Mouse (Mus musculus): ENCODE measurements at regions not wholly inside any gene's neighbourhood (a gene's known extent, or its start where the extent isn't known, plus 50 kb on each side); places are given as distances from the start of the nearest gene placed in this dataset.

- Histone ChIP-seq H3K27ac (no peak overlapping the region), H3K4me3 (no peak overlapping the region), H3K27me3 (ENCODE audit: low read depth, poor library complexity, severe bottlenecking) (no peaks in the 10 kb centered on the region), H3K9me3 (replicated peaks) (no peaks in the 10 kb centered on the region), H3K4me1 (no peaks in the 10 kb centered on the region), H3K36me3 (no peaks in the 10 kb centered on the region)
- 73% methylated on average over 4 of the region's 4 CpGs for WGBS
- no peak for DNase-seq (ENCODE audit: low spot score)
Measured at GRCm38 (mm10) chr14:72130149-72130548, 361.5 kb downstream of the Gm9195 start.

GRCm38 (mm10) chr14:72121786-72122185 lies 369.9 kb downstream of the Gm9195 start:
- Histone ChIP-seq H3K4me3 (no peak overlapping the region), H3K27me3 (ENCODE audit: low read depth, poor library complexity, severe bottlenecking) (no peaks in the 10 kb centered on the region), H3K4me1 (no peaks in the 10 kb centered on the region), H3K9me3 (replicated peaks) (no peaks in the 10 kb centered on the region), H3K27ac (no peak overlapping the region), H3K36me3 (no peaks in the 10 kb centered on the region)
- WGBS: 93% methylated on average over 4 of the region's 4 CpGs
- no peak for DNase-seq (ENCODE audit: low spot score)

- 6% methylated on average over 1 of the region's 1 CpGs for WGBS
- Histone ChIP-seq H3K9me3 (replicated peaks) (no peaks in the 10 kb centered on the region), H3K4me3 (no peak overlapping the region), H3K4me1 (no peaks in the 10 kb centered on the region), H3K27ac (no peak overlapping the region), H3K27me3 (ENCODE audit: low read depth, poor library complexity, severe bottlenecking) (no peaks in the 10 kb centered on the region), H3K36me3 (no peaks in the 10 kb centered on the region)
- DNase-seq (ENCODE audit: low spot score): no peak
Measured at GRCm38 (mm10) chr14:72121006-72121405, 370.6 kb downstream of the Gm9195 start.

- Histone ChIP-seq H3K27me3 (ENCODE audit: low read depth, poor library complexity, severe bottlenecking) (no peaks in the 10 kb centered on the region), H3K4me1 (no peaks in the 10 kb centered on the region), H3K9me3 (replicated peaks) (no peaks in the 10 kb centered on the region), H3K4me3 (no peak overlapping the region), H3K36me3 (no peaks in the 10 kb centered on the region), H3K27ac (no peak overlapping the region)
- WGBS: 89% methylated on average over 4 of the region's 4 CpGs
- DNase-seq (ENCODE audit: low spot score): no peak
Measured at GRCm38 (mm10) chr14:72116842-72117241, 374.8 kb downstream of the Gm9195 start.

GRCm38 (mm10) chr14:72113377-72113993 lies 378.2 kb downstream of the Gm9195 start:
- WGBS: 87% methylated on average over 8 of the region's 8 CpGs
- Histone ChIP-seq H3K36me3 (no peaks in the 10 kb centered on the region), H3K4me1 (no peaks in the 10 kb centered on the region), H3K4me3 (no peak overlapping the region), H3K9me3 (replicated peaks) (no peaks in the 10 kb centered on the region), H3K27ac (no peak overlapping the region), H3K27me3 (ENCODE audit: low read depth, poor library complexity, severe bottlenecking) (no peaks in the 10 kb centered on the region)
- no peak for DNase-seq (ENCODE audit: low spot score)

- Histone ChIP-seq H3K4me3 (no peak overlapping the region), H3K4me1 (no peaks in the 10 kb centered on the region), H3K9me3 (replicated peaks) (no peaks in the 10 kb centered on the region), H3K27me3 (ENCODE audit: low read depth, poor library complexity, severe bottlenecking) (no peaks in the 10 kb centered on the region), H3K36me3 (no peaks in the 10 kb centered on the region), H3K27ac (no peak overlapping the region)
- no peak for DNase-seq (ENCODE audit: low spot score)
- 83% methylated on average over 2 of the region's 2 CpGs for WGBS
Measured at GRCm38 (mm10) chr14:72110689-72111088, 380.9 kb downstream of the Gm9195 start.

- Histone ChIP-seq H3K27me3 (ENCODE audit: low read depth, poor library complexity, severe bottlenecking) (no peaks in the 10 kb centered on the region), H3K9me3 (replicated peaks) (no peaks in the 10 kb centered on the region), H3K27ac (no peak overlapping the region), H3K4me3 (no peak overlapping the region), H3K4me1 (no peaks in the 10 kb centered on the region), H3K36me3 (no peaks in the 10 kb centered on the region)
- no peak for DNase-seq (ENCODE audit: low spot score)
- 90% methylated on average over 2 of the region's 2 CpGs for WGBS
Measured at GRCm38 (mm10) chr14:72091579-72091978, 400.1 kb downstream of the Gm9195 start.

- Histone ChIP-seq H3K4me3 (no peak overlapping the region), H3K4me1 (no peaks in the 10 kb centered on the region), H3K36me3 (no peaks in the 10 kb centered on the region), H3K9me3 (replicated peaks) (no peaks in the 10 kb centered on the region), H3K27me3 (ENCODE audit: low read depth, poor library complexity, severe bottlenecking) (no peaks in the 10 kb centered on the region), H3K27ac (no peak overlapping the region)
- WGBS: 57% methylated on average over 3 of the region's 3 CpGs
- DNase-seq (ENCODE audit: low spot score): no peak
Measured at GRCm38 (mm10) chr14:72081473-72081872, 410.2 kb downstream of the Gm9195 start.

GRCm38 (mm10) chr14:72064111-72064812 lies 427.4 kb downstream of the Gm9195 start:
- Histone ChIP-seq H3K36me3 (no peaks in the 10 kb centered on the region), H3K4me3 (no peak overlapping the region), H3K9me3 (replicated peaks) (no peaks in the 10 kb centered on the region), H3K27ac (no peak overlapping the region), H3K4me1 (no peaks in the 10 kb centered on the region), H3K27me3 (ENCODE audit: low read depth, poor library complexity, severe bottlenecking) (no peaks in the 10 kb centered on the region)
- 82% methylated on average over 12 of the region's 12 CpGs for WGBS
- no peak for DNase-seq (ENCODE audit: low spot score)

- Histone ChIP-seq H3K9me3 (replicated peaks) (no peaks in the 10 kb centered on the region), H3K4me3 (no peak overlapping the region), H3K27me3 (ENCODE audit: low read depth, poor library complexity, severe bottlenecking) (no peaks in the 10 kb centered on the region), H3K36me3 (no peaks in the 10 kb centered on the region), H3K4me1 (peaks cover 15% of the 10 kb centered on the region), H3K27ac (no peak overlapping the region)
- no peak for DNase-seq (ENCODE audit: low spot score)
- 52% methylated on average over 2 of the region's 2 CpGs for WGBS
Measured at GRCm38 (mm10) chr14:72042881-72043236, 448.8 kb downstream of the Gm9195 start.

GRCm38 (mm10) chr14:72042112-72042880 lies 449.3 kb downstream of the Gm9195 start:
- DNase-seq (ENCODE audit: low spot score): peak; percentile 47
- Histone ChIP-seq H3K27ac (no peak overlapping the region), H3K4me1 (peaks cover 15% of the 10 kb centered on the region), H3K36me3 (no peaks in the 10 kb centered on the region), H3K4me3 (no peak overlapping the region), H3K27me3 (ENCODE audit: low read depth, poor library complexity, severe bottlenecking) (no peaks in the 10 kb centered on the region), H3K9me3 (replicated peaks) (no peaks in the 10 kb centered on the region)
- WGBS: 5% methylated on average over 3 of the region's 3 CpGs

GRCm38 (mm10) chr14:72030396-72030795 lies 461.2 kb downstream of the Gm9195 start:
- Histone ChIP-seq H3K9me3 (replicated peaks) (no peaks in the 10 kb centered on the region), H3K36me3 (no peaks in the 10 kb centered on the region), H3K27me3 (ENCODE audit: low read depth, poor library complexity, severe bottlenecking) (no peaks in the 10 kb centered on the region), H3K27ac (no peak overlapping the region), H3K4me1 (peaks cover 5% of the 10 kb centered on the region; the same call in 1 of the 2 replicates), H3K4me3 (no peak overlapping the region)
- DNase-seq (ENCODE audit: low spot score): no peak
- WGBS: 36% methylated on average over 3 of the region's 3 CpGs

GRCm38 (mm10) chr14:72027362-72028020 lies 464.1 kb downstream of the Gm9195 start:
- Histone ChIP-seq H3K27me3 (ENCODE audit: low read depth, poor library complexity, severe bottlenecking) (no peaks in the 10 kb centered on the region), H3K27ac (no peak overlapping the region), H3K4me3 (no peak overlapping the region), H3K36me3 (no peaks in the 10 kb centered on the region), H3K9me3 (replicated peaks) (no peaks in the 10 kb centered on the region), H3K4me1 (peaks cover 5% of the 10 kb centered on the region; the same call in 1 of the 2 replicates)
- no peak for DNase-seq (ENCODE audit: low spot score)
- 75% methylated on average over 8 of the region's 8 CpGs for WGBS

Data from limb, embryonic 10.5 days (tissue).